Mouse (Mus musculus): ENCODE measurements around the gene Apoe. TPM values are rescaled to one million over a fixed set of nuclear protein-coding genes. Genes with fewer than 3 reads are reported as not detected.

Apoe gene
- polyA plus RNA-seq, 1 experiment from 2014 or later: 83.4 TPM

- Histone ChIP-seq H3K4me1 (ENCODE audit: control insufficient read depth, insufficient read depth, low read length) (peaks cover 2% of the 10 kb centered on the region; the same call in 1 of the 2 replicates), H3K4me2 (ENCODE audit: low read depth, severe bottlenecking) (no peak overlapping the region), H3K9ac (ENCODE audit: low read length) (no peak overlapping the region), H3K4me3 (ENCODE audit: low read depth, low read length) (no peak overlapping the region), H3K9me3 (ENCODE audit: control insufficient read depth, low read length) (peaks cover 5% of the 10 kb centered on the region; the same call in 1 of the 2 replicates), H3K27me3 (ENCODE audit: control insufficient read depth, insufficient read depth, low read length) (no peaks in the 10 kb centered on the region), H3K27ac (replicated peaks; ENCODE audit: low read depth, low read length) (no peak overlapping the region), H3K36me3 (ENCODE audit: control insufficient read depth, insufficient read depth, low read length) (peaks cover 8% of the 10 kb centered on the region; the same call in 1 of the 2 replicates)
- no peak for ATAC-seq (ENCODE audit: insufficient number of reproducible peaks, low FRiP score, low TSS enrichment, low read depth)
- no peak for DNase-seq (ENCODE audit: low spot score)
- 90% methylated on average over 4 of the region's 4 CpGs for WGBS
Observed at GRCm38 (mm10) chr7:19719200-19719599, 20.2 kb upstream of the Apoe start.

- DNase-seq (ENCODE audit: low spot score): no peak
- Histone ChIP-seq H3K9ac (ENCODE audit: low read length) (no peak overlapping the region), H3K4me2 (ENCODE audit: low read depth, severe bottlenecking) (no peak overlapping the region), H3K4me1 (ENCODE audit: control insufficient read depth, insufficient read depth, low read length) (peaks cover 2% of the 10 kb centered on the region; the same call in 1 of the 2 replicates), H3K27ac (replicated peaks; ENCODE audit: low read depth, low read length) (no peak overlapping the region), H3K4me3 (ENCODE audit: low read depth, low read length) (no peak overlapping the region), H3K9me3 (ENCODE audit: control insufficient read depth, low read length) (peaks cover 5% of the 10 kb centered on the region; the same call in 1 of the 2 replicates), H3K36me3 (ENCODE audit: control insufficient read depth, insufficient read depth, low read length) (peaks cover 8% of the 10 kb centered on the region; the same call in 1 of the 2 replicates), H3K27me3 (ENCODE audit: control insufficient read depth, insufficient read depth, low read length) (no peaks in the 10 kb centered on the region)
- ATAC-seq (ENCODE audit: insufficient number of reproducible peaks, low FRiP score, low TSS enrichment, low read depth): no peak
- WGBS: 93% methylated on average over 5 of the region's 5 CpGs
Observed at GRCm38 (mm10) chr7:19718297-19718952, 19.4 kb upstream of the Apoe start.

- Histone ChIP-seq H3K27me3 (ENCODE audit: control insufficient read depth, insufficient read depth, low read length) (no peaks in the 10 kb centered on the region), H3K9ac (ENCODE audit: low read length) (no peak overlapping the region), H3K9me3 (ENCODE audit: control insufficient read depth, low read length) (peaks cover 5% of the 10 kb centered on the region; the same call in 1 of the 2 replicates), H3K27ac (replicated peaks; ENCODE audit: low read depth, low read length) (no peak overlapping the region), H3K4me2 (ENCODE audit: low read depth, severe bottlenecking) (no peak overlapping the region), H3K36me3 (ENCODE audit: control insufficient read depth, insufficient read depth, low read length) (peaks cover 13% of the 10 kb centered on the region; the same call in 1 of the 2 replicates), H3K4me3 (ENCODE audit: low read depth, low read length) (no peak overlapping the region), H3K4me1 (ENCODE audit: control insufficient read depth, insufficient read depth, low read length) (peaks cover 2% of the 10 kb centered on the region; the same call in 1 of the 2 replicates)
- DNase-seq (ENCODE audit: low spot score) (no peak), ATAC-seq (ENCODE audit: insufficient number of reproducible peaks, low FRiP score, low TSS enrichment, low read depth) (no peak)
- WGBS: 83% methylated on average over 4 of the region's 4 CpGs
Observed at GRCm38 (mm10) chr7:19717346-19717745, 18.4 kb upstream of the Apoe start.

- 81% methylated on average over 2 of the region's 2 CpGs for WGBS
- Histone ChIP-seq H3K36me3 (ENCODE audit: control insufficient read depth, insufficient read depth, low read length) (peaks cover 16% of the 10 kb centered on the region; the same call in 1 of the 2 replicates), H3K4me2 (ENCODE audit: low read depth, severe bottlenecking) (peak overlapping the region; percentile 42; the same call in 1 of the 2 replicates), H3K9ac (ENCODE audit: low read length) (no peak overlapping the region), H3K4me3 (ENCODE audit: low read depth, low read length) (no peak overlapping the region), H3K27me3 (ENCODE audit: control insufficient read depth, insufficient read depth, low read length) (no peaks in the 10 kb centered on the region), H3K9me3 (ENCODE audit: control insufficient read depth, low read length) (peaks cover 5% of the 10 kb centered on the region; the same call in 1 of the 2 replicates), H3K4me1 (ENCODE audit: control insufficient read depth, insufficient read depth, low read length) (peaks cover 2% of the 10 kb centered on the region; the same call in 1 of the 2 replicates), H3K27ac (replicated peaks; ENCODE audit: low read depth, low read length) (peak overlapping the region; percentile 65; the same call in 1 of the 2 replicates)
- ATAC-seq (ENCODE audit: insufficient number of reproducible peaks, low FRiP score, low TSS enrichment, low read depth): no peak
- DNase-seq (ENCODE audit: low spot score): no peak
Observed at GRCm38 (mm10) chr7:19716822-19717221, 17.8 kb upstream of the Apoe start.

- Histone ChIP-seq H3K27me3 (ENCODE audit: control insufficient read depth, insufficient read depth, low read length) (no peaks in the 10 kb centered on the region), H3K36me3 (ENCODE audit: control insufficient read depth, insufficient read depth, low read length) (peaks cover 19% of the 10 kb centered on the region; the same call in 1 of the 2 replicates), H3K9me3 (ENCODE audit: control insufficient read depth, low read length) (peaks cover 2% of the 10 kb centered on the region; the same call in 1 of the 2 replicates), H3K4me2 (ENCODE audit: low read depth, severe bottlenecking) (peak overlapping the region; percentile 42), H3K4me1 (ENCODE audit: control insufficient read depth, insufficient read depth, low read length) (peaks cover 2% of the 10 kb centered on the region; the same call in 1 of the 2 replicates), H3K4me3 (ENCODE audit: low read depth, low read length) (peak overlapping the region; percentile 28), H3K27ac (replicated peaks; ENCODE audit: low read depth, low read length) (peak overlapping the region; percentile 65), H3K9ac (ENCODE audit: low read length) (0 out of 2 replicates have a peak overlapping the region, but pooled peaks have one; percentile 2)
- DNase-seq (ENCODE audit: low spot score) (no peak), ATAC-seq (ENCODE audit: insufficient number of reproducible peaks, low FRiP score, low TSS enrichment, low read depth) (no peak)
- 9% methylated on average over 18 of the region's 18 CpGs for WGBS
Observed at GRCm38 (mm10) chr7:19716055-19716682, 17.2 kb upstream of the Apoe start.

- H3K36me3 ChIP-seq (ENCODE audit: control insufficient read depth, insufficient read depth, low read length): peaks cover 20% of the 10 kb centered on the region
- no peaks in the 10 kb centered on the region for H3K9me3 ChIP-seq (ENCODE audit: control insufficient read depth, low read length)
- peak within 1 kb of the TSS; percentile 90 for H3K4me2 ChIP-seq (ENCODE audit: low read depth, severe bottlenecking)
- ATAC-seq (ENCODE audit: insufficient number of reproducible peaks, low FRiP score, low TSS enrichment, low read depth) (peak; percentile 100), DNase-seq (ENCODE audit: low spot score) (peak; percentile 99)
- WGBS: under 1% methylated on average over 58 of the region's 59 CpGs
- peaks cover 2% of the 10 kb centered on the region; the same call in 1 of the 2 replicates for H3K4me1 ChIP-seq (ENCODE audit: control insufficient read depth, insufficient read depth, low read length)
- peak within 1 kb of the TSS; percentile 91 for H3K9ac ChIP-seq (ENCODE audit: low read length)
- no peaks in the 10 kb centered on the region for H3K27me3 ChIP-seq (ENCODE audit: control insufficient read depth, insufficient read depth, low read length)
- peak within 1 kb of the TSS; percentile 65 for H3K27ac ChIP-seq (replicated peaks; ENCODE audit: low read depth, low read length)
- H3K4me3 ChIP-seq (ENCODE audit: low read depth, low read length): peak within 1 kb of the TSS; percentile 99
Observed at GRCm38 (mm10) chr7:19715239-19716054, 16.5 kb upstream of the Apoe start, which contains the start of gene Tomm40. Gene Tomm40, minus strand, starts transcription at chr7:19715438.

- Histone ChIP-seq H3K4me2 (ENCODE audit: low read depth, severe bottlenecking) (peak overlapping the region; percentile 90), H3K27ac (replicated peaks; ENCODE audit: low read depth, low read length) (0 out of 2 replicates have a peak overlapping the region, but pooled peaks have one; percentile 30), H3K36me3 (ENCODE audit: control insufficient read depth, insufficient read depth, low read length) (peaks cover 23% of the 10 kb centered on the region), H3K9ac (ENCODE audit: low read length) (peak overlapping the region; percentile 91), H3K4me3 (ENCODE audit: low read depth, low read length) (peak overlapping the region; percentile 99), H3K9me3 (ENCODE audit: control insufficient read depth, low read length) (no peaks in the 10 kb centered on the region), H3K27me3 (ENCODE audit: control insufficient read depth, insufficient read depth, low read length) (no peaks in the 10 kb centered on the region), H3K4me1 (ENCODE audit: control insufficient read depth, insufficient read depth, low read length) (peaks cover 2% of the 10 kb centered on the region; the same call in 1 of the 2 replicates)
- WGBS: under 1% methylated on average over 39 of the region's 39 CpGs
- DNase-seq (ENCODE audit: low spot score) (peak; percentile 36), ATAC-seq (ENCODE audit: insufficient number of reproducible peaks, low FRiP score, low TSS enrichment, low read depth) (no peak)
Observed at GRCm38 (mm10) chr7:19714836-19715235, 15.8 kb upstream of the Apoe start.

GRCm38 (mm10) chr7:19713598-19713997 lies 14.6 kb upstream of the Apoe start:
- H3K4me2 ChIP-seq (ENCODE audit: low read depth, severe bottlenecking): no peak overlapping the region
- H3K4me1 ChIP-seq (ENCODE audit: control insufficient read depth, insufficient read depth, low read length): peaks cover 2% of the 10 kb centered on the region; the same call in 1 of the 2 replicates
- H3K27me3 ChIP-seq (ENCODE audit: control insufficient read depth, insufficient read depth, low read length): no peaks in the 10 kb centered on the region
- H3K36me3 ChIP-seq (ENCODE audit: control insufficient read depth, insufficient read depth, low read length): peaks cover 21% of the 10 kb centered on the region
- WGBS: 91% methylated on average over 9 of the region's 9 CpGs
- H3K9ac ChIP-seq (ENCODE audit: low read length): no peak overlapping the region
- no peaks in the 10 kb centered on the region for H3K9me3 ChIP-seq (ENCODE audit: control insufficient read depth, low read length)
- no peak overlapping the region for H3K4me3 ChIP-seq (ENCODE audit: low read depth, low read length)
- DNase-seq (ENCODE audit: low spot score) (no peak), ATAC-seq (ENCODE audit: insufficient number of reproducible peaks, low FRiP score, low TSS enrichment, low read depth) (no peak)
- H3K27ac ChIP-seq (replicated peaks; ENCODE audit: low read depth, low read length): no peak overlapping the region

Data from limb, embryonic 11.5 days (tissue).